Mouse (Mus musculus): Measurements from ENCODE around the gene Sh3d19.

Sh3d19 gene

DNA sequence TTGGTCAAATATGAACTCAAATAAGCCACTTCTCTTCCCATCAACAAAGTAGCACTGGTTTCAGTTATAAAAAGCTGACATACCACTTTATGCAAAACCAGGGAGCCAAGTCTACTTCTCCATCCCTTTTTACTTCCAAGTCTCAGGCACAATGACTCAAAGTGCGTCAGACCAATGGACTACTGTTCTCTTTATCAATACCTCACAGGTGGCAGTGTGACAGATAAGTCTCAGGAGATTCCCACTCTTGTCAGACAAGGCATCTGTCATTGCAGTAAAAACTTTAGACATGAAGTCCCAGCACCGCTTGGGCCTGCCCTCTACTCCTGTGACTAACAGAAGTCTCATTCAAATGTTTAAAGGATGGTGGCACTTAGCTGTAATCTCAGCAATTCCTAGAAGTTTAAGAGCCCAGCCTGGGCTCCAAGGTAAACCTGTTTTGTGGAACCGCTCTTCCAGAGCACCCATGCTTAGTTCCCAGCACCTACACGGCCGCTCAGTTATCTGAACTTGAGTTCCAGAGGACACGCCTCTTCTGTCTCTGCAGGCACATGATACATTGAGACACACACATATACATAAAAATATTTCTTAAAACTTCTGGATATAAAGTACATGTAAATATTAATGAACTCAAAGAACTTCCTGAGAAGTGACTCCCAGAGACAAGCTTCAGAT is 165.1 kb downstream of the Sh3d19 start:
- DNase-seq (ENCODE audit: low spot score in 2 of 2) = no peak

DNA sequence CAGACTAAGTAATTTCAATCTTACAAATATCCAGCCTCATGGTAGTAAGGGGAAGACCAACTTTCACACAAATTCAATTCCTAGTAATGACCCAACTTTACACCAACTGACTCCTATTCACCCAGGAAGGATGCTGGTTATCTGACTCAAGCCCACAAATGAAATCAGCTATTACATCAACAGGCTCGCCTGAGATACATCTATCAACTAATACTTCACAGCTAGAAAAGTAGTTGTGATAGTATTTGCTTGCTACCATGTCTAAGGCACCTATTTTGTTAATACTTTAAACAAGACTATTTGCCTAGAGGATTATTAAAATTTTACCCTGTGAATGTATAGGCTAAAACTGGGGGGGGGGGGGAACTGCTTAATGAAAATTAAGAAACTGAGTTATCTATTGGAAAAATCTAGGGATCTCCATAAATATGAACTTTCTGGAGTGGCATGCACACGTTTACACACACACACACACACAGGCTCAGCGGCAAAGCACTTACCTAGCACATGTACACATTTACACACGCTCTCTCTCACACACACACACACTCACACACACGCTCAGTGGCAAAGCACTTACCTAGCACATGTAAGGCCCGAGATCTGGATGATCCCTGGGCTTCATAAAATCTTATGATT is 166.1 kb downstream of the Sh3d19 start:
- DNase-seq (ENCODE audit: low spot score in 2 of 2) = no peak

DNA sequence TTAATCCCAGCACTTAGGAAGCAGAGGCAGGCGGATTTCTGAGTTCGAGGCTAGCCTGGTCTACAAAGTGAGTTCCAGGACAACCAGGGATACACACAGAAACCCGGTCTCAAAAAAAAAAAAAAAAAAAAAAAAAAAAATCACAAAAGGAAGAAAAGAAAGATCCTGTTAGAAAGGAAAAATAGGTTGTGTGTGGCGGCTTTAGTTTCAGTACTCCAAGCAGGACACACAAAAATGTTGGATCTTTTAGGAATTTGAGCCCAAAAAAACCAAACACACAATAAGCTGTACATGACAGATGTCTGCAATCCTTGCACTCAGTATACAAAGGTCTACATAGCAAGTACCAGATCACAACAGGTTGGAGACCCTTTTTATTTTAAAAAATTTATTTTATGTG is 168.8 kb downstream of the Sh3d19 start:
- no peak for DNase-seq (ENCODE audit: low spot score in 2 of 2)

DNA sequence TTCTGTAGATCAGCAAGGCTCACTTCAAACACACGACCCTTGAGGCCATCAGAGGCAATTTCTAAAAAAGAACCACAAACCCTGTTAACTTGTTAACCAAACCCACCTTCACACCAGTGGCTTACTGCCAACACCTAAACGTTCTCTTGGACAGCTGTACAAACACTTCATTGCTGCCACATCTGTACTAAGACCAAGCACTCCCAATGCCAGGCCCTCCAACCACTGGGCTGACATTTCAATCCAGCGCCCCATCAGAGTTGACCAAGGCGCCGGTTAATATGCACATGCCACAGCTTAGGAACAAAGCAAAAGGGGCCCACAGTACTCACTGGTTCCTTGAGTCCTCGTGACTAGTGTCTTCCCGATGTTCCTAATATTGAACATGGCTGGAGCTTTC is 170.5 kb downstream of the Sh3d19 start:
- no peak for DNase-seq (ENCODE audit: low spot score in 2 of 2)

DNA sequence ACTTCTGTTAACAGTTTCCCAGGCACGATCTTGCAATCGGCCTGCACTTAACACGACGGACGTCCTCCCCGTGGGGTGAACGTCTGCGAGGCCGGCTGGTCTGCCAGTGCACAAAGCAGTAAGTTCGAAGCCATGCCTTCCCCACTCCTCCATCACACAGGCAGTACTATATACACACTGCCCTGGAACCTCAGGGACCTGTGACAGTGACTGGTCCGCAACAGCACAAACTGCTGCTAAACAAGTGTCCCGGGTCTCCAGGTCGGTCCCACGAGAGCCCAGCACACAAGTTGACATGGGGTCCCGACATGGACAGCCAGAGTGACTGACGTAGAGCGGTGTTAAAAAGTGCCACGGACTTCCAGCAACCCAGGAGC is 171.0 kb downstream of the Sh3d19 start:
- no peak for DNase-seq (ENCODE audit: low spot score in 2 of 2)

DNA sequence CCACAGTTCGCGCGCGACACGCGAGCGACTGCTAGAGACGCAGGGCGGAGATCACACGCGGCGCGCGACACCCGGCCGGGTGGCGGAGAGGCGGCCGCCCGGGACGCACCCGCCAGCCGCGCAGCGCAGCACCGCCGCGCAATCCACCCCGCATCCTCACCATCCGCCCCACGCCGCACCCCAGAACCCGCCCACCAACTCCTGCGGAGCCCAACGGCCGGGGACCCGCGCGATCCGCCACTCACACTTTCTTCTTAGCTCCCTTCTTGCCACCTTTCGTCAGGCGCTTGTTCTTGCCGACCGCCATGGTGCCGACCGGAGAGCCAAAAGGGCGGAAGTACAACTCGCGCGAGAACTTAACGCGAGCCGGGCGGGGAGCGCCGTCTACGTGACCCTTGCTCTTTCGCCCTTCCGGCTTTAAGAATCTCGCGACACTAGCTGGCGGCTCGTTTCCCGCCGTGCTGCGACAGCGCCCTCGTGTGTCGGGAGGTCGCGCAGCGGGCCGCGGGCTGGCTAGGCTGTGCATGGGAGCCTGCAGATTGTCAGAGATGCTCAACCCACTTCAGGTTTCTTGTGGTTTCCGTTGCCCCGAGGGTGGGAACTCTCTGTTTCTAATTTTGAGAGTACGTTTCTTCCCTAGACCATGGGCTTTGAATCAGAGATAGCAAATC is 171.5 kb downstream of the Sh3d19 start, which contains the start of gene Rps3a1:
Gene Rps3a1, minus strand, starts transcription at position 440 of the 671 bp plus-strand sequence.
- DNase-seq (ENCODE audit: low spot score in 2 of 2) = peak; percentile 96

DNA sequence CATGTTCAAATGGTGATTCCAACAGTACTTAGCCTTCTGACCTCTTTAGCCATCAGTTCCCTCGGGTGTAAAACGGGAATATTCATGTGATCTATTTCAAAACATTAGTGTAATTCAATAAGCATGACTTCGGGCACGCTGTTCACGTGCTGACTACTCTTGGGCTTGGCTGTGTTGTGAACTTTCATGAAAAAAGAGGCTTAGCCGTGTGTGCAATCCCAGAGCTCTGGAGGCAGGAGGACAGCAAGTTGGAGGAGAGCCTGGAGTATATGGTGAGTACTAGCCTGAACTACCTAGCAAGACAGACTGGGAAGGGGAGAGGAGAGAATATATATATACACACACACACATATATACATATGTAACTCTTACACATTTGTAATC is 172.0 kb downstream of the Sh3d19 start:
- DNase-seq (ENCODE audit: low spot score in 2 of 2) = no peak

DNA sequence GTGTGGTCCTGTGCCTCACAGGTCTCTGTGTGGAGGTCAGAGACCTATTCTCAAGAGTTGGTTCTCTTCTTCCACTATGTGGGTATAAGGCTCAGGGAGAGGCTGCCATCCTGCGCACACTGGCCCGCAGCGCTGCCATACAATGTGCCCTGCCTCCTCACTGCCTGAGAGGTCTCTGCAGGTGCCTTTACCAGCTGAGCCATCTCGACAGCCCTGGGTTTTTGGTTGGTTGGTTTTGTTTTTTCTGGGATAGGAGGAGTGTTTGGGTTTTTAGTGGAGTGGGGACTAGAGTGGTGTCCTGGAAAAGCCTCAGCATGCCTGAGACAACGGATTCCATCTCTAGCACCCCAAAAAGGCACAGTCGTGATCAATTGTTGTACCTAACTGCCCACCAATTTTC is 172.4 kb downstream of the Sh3d19 start:
- no peak for DNase-seq (ENCODE audit: low spot score in 2 of 2)

DNA sequence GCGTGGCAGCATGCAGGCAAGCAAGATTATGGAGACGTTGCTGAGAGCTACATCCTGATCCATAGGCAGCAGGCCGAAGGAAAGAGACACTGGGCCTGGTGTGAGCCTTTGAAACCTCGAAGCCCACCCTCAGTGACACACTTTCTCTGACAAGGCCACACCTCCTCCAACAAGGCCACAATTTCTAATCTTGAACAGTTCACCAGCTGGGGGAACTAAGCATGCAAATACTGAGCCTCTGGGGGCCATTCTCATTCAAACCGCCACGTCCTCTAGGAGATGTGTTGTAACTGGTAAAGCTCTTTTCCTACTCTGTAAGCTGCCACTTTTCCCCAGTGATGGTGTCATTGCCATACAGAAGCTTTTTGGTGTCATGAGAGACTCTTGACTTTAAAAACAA is 178.2 kb downstream of the Sh3d19 start:
- DNase-seq (ENCODE audit: low spot score in 2 of 2) = no peak

DNA sequence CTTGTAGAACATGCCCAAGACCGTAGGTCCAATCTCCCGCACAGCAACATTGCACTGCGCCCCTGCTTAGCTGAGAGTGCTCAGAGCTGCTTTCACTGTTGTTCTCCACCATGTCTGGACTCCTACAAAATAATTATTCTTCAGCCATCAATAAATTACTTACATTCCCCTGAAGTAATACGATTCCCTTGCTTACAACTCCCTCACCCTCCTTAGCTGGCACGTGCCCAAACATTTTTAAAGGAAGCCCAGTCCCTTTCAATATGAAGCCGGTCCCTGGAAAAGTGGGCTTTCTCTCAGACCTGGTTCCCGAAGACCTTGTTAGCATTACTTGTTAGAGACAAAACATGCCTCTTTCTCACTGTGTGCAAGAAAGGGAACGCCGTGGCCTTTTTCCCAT is 178.6 kb downstream of the Sh3d19 start:
- no peak for DNase-seq (ENCODE audit: low spot score in 2 of 2)

DNA sequence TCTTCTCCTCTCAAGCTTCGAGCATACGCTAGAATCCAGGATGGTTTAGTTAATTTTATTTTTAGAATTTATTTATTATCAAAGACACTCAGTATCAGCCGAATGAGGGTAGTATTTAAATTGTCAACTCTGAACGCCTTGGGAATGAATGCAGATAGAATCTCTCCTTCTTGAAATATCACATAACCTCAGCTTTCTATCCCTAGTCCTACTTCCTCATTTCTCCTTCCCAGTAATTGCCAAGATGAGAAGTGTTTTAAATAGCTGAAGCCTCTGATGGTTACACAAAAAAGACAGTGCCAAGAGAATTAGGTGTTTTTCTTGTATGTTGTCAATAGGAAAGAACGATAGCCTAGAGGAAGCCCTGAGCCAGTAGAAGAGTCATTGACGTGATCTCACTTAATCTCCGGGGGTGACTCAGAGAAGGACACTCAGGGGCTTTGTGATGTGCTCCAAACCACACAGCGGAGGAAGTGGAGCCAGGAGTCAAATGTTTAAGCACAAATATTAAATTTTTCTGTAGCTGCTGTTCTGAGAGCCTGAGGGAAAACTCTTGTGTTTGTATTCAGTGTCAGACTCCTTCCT is 198.0 kb downstream of the Sh3d19 start:
- no peak for DNase-seq (ENCODE audit: low spot score in 2 of 2)

DNA sequence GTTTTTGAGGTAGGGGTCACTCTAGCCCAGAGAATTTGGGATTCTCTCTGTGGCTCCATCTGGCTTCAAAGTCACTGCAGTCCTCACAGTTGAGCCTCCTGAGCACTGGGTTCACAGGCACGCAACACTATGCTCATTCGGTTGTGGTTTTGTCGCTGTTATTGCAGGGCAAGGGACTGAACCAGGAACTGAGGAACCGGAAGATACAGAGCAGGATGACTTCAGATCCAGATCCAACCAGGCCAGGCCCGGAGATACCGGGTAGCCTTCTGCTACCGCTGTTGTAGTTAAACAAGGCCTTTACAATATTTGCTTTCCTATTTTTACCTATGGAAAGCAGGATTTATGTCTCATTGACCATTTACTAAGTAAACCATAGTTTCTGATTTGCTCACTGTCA is 208.8 kb downstream of the Sh3d19 start:
- no peak for DNase-seq (ENCODE audit: low spot score in 2 of 2)

Data from right cerebral cortex, postnatal 36 days (tissue).